Mouse (Mus musculus) left cerebral cortex, postnatal 14 days (tissue): ENCODE results near the gene Grm5. TPM values are rescaled to one million over a fixed set of nuclear protein-coding genes. Genes with fewer than 3 reads are reported as not detected.

Experiments used
- DNase-seq, 2 experiments: peaks; one replicate each; pipeline ENCODE4 v3.0.0; 2021 to 2022; ENCODE audit warnings: low spot score in 2 of 2, mixed read lengths in 1 of 2
- intact Hi-C: fragments of 180-260 bp; cut with DNase I; formaldehyde crosslinking; loops from one replicate; pipeline ENCODE4 v1.15.1; 2025
- long read RNA-seq, 2 experiments: library from polyadenylated mRNA; stranded (forward); transcript quantifications; one replicate each; pipeline ENCODE4 v2.0.0; 2021
- total RNA-seq, 2 experiments: library from RNA; stranded (reverse); gene quantifications; 2 replicates each; pipeline ENCODE4 v1.2.3; 2021

Grm5 gene
- 100 to 1,000 TPM; 196 to 198 TPM for total RNA-seq
- long read RNA-seq, experiment 1, partial matches to known transcripts: 28 of 30 reads
- long read RNA-seq, experiment 1, other reads (novel, unspliced or antisense): 2 of 30 reads
- long read RNA-seq, experiment 2, full-length matches to known transcripts: 1 of 14 reads
- long read RNA-seq, experiment 2, partial matches to known transcripts: 12 of 14 reads
- long read RNA-seq, experiment 2, other reads (novel, unspliced or antisense): 1 of 14 reads

DNA sequence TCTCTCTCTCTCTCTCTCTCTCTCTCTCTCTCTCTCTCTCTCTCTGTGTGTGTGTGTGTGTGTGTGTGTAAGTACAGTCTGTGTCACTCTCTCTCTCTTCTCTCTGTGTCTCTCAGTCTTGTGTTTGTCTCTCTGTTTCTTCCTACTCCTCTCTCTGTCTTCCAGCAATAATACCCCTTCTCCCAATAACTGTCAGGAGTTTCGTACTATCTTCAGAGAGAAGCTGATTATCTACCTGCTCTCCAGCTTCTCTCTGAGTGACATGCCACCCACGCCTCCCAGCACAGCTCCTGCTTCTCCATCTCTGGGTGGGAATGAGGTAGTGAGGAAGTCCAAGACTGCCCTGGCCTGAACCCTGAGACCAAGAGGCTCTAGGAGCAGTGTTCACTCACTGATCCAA lies at the start of gene Grm5:
TSS of gene Grm5 (plus strand) at position 301 of the 400 bp plus-strand sequence.
- no peak for DNase-seq
- intact Hi-C loops: loop anchor here (10.0 kb wide), 3 partner anchors 621 to 1451 kb away; no protein-coding TSS in a partner anchor

DNA sequence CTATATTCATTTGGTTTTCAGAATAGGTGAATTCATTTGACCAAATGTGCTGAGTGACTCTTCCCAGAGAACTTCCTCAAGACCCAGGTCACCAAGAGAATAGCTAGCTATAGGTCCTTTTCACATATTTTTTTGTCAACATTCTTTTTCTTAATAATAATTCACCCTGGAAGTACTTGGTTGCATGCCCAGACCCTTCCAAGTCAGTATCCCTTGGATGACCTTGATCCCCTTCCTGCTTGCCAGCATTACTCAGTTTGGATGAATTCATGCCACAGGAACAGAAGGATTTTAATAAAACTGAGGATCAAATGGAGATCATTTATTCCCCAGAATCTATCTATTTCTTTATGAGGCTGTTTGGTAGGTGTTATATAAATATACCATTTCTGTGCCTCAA lies 44.9 kb upstream of the Grm5 start:
- DNase-seq: no peak
- intact Hi-C loops: no loop called here

DNA sequence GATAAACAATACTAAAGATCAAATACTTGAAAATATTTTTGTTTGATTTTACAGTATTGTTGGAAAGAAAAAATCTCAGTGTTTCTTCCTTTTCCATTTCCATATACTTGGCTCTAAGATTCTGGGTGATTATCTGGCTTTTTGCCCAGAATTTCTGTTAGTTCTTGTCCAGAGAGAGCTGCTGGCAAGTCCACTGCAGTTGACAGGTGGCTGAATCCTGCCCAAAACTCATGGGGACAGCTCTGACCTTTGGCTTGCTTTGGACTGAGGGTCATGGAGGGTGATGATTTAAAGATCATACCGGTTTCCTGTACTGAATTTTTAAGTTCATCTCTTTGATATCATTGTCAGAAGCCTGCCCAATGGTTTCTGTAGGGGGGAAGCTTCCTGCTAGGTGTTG lies 18.7 kb upstream of the Grm5 start:
- intact Hi-C loops: no loop called here
- no peak for DNase-seq

DNA sequence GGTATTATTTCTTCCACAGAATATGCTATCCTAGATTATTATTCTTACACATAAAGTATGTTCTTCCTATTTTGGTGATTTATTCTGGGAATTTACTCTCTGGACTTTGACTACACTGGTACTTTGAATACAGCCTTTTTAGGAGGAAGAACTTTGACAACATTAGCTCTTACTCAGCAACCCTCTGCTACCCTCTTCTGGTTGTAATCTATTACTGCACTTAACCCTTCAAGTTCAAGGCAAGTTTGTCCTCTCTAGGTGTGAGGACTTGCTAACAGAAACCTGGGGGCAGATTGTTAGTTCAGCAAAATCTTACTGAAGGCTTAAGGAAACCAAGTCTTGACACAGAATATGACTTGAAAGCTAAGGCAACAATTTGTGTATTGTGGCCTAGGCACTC lies 17.5 kb upstream of the Grm5 start:
- peak; percentile 43 to 50 for DNase-seq
- intact Hi-C loops: loop anchor here (2.0 kb wide), 1 partner anchor 454 kb away; no protein-coding TSS in a partner anchor

DNA sequence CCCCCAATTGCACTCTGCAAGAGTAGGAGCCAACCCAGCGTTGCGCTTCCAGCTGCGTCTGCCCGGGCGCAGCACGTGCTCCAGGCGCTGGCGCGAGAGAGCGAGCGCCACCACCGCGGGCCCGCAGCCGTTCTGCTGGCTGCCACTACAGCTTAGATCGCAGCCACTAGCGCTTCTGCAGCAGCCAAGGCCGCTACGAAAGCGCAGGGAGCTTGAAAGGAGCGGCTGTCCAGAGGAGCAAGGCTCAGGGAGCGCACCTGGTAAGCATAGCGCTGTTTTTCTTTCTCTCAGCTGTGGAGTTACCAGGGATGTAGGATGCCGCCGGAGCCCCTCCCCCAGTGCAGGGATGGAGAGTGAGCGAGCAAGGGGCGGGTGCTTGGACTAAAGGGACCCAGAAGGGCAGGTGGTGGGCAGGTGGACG lies 323 bp downstream of the Grm5 start:
- intact Hi-C loops: loop anchor here (10.0 kb wide), 3 partner anchors 621 to 1451 kb away; no protein-coding TSS in a partner anchor
- DNase-seq: peak; percentile 73

DNA sequence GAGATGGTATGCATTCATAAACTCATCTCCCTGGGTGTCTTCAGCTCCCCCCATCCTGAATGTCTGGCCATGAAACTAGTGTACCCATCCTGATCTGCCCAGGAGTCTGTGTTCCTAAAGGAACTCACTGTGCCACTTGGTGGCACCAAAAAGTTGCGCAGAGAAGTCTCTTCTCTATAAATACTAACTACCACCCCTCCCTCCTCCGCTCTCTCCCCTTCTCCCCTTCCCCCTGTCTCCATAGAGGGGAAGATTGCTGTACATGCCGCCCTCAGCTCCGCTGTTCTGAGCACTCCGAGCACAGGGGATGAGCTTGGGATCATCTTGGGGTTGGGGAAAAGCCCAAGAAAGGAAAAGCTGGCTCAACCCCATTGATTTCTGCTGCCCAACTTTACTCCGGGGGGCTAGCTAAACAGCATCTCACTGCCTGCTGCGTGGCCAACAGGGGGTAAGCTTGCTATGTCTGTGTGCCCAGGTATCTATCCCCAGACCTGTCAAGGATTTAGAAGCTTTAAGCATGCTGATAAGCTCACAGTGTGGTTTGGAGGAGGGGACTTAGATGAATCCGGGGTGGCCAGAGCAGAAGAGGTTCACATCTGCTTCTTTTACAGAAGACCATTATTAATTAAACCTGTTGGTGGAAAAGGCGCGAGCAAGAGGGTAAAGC lies 2.4 kb downstream of the Grm5 start:
- peak; percentile 75 to 84 for DNase-seq
- intact Hi-C loops: loop anchor here (1.0 to 10.0 kb wide), 5 partner anchors 341 to 1448 kb away; no protein-coding TSS in a partner anchor

DNA sequence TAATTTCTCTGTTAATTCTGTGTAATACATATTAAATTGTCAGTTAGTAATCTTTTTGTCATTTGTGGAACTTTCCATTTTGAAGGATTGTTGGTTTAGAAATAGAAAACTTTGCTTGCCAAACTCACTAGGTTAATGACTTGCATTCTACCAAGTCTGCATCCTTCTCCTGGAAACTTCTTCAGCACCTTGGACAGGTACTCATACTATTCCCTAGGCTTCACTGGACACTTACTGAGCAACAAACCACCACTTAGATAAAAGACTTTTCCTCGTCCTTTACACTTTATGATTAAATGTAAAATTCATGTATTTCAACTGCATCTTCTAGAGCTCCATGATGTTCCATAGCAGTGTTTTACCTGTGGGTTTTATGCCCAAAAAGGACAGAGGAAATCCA lies 4.0 kb downstream of the Grm5 start:
- intact Hi-C loops: loop anchor here (5.0 to 10.0 kb wide), 4 partner anchors 339 to 1447 kb away; no protein-coding TSS in a partner anchor
- DNase-seq: no peak

DNA sequence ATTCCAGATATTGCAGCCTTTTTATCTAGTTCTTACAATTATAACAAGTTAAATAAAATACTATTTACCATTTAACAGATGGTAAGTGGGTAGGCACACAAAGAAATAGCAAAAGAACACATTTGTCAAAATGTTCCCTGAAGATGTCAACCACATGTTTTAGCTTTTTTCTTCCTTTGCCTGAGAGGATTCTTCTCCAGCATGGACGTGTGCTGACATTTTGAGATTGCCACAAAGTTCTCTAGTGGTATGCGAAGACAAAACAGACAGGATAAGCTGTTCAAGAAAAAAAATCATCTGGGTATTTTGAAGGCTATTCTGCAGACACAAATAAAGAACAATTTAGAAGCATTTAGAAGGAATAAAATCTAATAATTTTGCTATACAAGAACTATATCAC lies 42.3 kb downstream of the Grm5 start:
- DNase-seq: no peak
- intact Hi-C loops: no loop called here

DNA sequence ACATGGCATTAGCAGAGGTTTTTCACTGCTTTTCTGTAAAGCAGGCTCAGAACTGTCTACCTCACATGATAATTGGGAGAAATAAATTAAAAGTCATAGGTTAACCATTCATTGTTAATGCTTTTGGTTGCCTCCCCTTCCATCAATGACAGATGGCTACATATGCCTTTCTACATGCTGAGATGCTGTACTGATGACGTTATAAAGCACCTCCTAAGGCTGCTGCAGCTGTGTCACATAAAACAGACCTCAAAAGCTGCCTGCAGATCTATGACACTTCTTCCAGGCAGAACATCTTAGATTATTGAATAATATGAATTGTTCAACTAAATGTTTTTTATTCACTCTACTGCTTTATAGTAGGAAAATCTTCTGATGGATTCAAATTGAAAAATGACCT lies 51.6 kb downstream of the Grm5 start:
- intact Hi-C loops: no loop called here
- DNase-seq: no peak

DNA sequence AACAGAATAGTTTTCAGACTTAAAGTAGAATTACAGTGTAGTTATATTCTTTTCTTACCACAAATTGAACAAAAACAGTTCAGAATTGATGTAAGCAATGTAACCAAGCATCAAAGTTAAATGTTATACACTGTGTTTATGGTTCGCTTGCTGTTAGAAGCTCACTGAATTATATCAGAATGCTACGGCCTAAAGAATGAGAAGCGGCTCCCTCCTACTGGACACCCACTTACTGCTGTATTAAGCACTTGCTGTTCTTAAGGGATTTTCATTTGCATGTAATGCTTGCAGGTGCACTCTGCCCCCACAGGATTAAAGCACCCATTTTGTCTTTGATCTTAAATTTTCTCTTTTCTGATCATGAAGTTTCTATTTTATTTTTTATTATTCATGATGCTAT lies 66.6 kb downstream of the Grm5 start:
- intact Hi-C loops: no loop called here
- no peak for DNase-seq

DNA sequence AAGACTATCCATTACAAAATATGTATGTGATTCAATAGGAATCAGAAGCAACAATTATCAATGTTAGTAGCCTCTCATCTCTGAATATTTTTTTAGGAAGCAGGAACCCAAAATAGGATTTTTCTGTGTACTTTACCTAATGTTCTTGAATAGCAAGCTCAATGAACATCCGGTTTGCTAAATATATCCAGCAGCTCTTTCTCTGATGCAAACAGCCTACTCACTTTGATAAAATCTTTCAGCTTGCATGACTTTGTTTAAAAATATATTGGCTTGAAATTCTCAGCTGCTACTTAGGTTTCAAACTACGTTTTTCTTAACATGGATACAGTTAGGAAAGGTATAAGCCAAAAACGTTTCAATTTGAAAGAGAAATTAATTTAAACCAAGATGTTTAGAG lies 77.8 kb downstream of the Grm5 start:
- peak in 1 of 2 experiments; percentile 18 for DNase-seq
- intact Hi-C loops: no loop called here

DNA sequence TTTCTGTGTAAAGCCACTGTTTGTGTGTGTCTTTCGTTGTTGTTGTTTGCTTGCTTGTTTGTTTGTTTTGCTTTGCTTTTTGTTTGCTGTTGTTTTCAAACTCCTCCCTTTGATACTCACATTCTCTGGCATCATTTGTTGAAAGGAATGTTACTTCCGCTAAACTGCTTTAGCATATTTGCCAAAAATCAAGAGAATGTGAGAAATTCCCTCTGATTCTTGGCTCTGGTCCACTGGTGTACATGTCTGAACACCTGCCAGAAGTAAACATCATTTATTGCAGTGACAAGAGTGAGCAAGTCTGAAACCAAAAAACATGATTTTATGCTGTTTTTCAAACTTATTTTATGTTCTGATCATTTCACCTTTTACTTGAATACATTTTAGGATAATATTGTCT lies 80.1 kb downstream of the Grm5 start:
- DNase-seq: no peak
- intact Hi-C loops: no loop called here

DNA sequence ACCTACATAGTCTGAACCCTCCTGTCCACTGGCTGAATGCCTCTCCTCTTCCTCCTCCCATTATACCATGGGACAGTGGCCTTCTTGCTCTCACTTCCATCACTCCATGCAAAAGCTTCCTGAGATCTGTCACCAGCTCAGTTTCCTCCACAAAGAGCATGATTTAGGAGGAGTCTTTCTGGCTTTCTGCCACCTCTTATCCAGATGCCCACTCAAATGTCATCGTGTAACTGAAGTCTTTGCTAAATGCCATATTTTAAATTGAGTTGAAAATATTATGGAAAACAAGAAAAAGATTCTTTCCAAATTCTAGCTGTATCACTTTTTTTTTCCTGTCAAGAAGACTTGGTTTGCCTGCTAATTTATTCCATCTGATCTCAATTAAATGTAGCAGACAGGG lies 132.4 kb downstream of the Grm5 start:
- DNase-seq: peak; percentile 23 to 48
- intact Hi-C loops: no loop called here

DNA sequence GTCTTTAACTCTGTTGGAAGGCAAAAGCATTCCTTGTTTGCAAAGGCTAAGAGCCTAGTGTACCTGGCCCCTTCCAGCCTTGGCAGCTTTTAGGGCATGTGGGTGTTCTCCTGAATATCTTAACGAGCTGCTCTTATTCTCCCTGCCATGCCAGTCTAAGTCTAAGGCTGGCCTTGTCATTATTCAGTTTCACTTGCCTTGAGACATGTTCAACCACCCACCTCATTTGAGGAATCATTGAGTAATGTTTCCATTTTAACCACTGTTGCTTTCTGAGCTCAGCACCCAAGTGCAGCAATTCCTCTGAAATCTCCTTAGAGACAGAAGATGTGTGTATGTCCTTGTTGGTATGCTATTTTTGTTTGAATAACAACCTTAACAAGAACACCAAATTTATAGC lies 134.7 kb downstream of the Grm5 start:
- intact Hi-C loops: no loop called here
- peak in 1 of 2 experiments; percentile 52 for DNase-seq

DNA sequence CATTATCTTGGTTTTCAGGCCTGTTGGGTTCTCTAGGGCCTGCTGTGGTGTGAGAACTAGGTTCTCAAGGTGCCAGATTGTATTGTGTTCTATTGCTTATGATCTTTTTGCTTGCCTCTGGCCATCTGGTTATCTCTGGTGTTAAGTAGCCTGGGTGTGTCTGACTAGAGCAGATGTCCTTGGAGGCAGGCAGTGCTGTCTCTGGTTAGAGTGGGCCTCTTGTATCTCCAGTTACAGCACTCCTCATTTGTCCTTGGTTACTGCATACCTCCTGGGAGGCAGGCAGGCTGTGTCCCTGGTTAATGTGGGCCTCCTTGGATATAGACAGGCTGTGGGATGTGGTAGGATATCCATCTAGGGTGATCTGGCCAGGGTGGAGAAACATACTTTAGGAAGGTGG lies 150.5 kb downstream of the Grm5 start:
- no peak for DNase-seq
- intact Hi-C loops: no loop called here

DNA sequence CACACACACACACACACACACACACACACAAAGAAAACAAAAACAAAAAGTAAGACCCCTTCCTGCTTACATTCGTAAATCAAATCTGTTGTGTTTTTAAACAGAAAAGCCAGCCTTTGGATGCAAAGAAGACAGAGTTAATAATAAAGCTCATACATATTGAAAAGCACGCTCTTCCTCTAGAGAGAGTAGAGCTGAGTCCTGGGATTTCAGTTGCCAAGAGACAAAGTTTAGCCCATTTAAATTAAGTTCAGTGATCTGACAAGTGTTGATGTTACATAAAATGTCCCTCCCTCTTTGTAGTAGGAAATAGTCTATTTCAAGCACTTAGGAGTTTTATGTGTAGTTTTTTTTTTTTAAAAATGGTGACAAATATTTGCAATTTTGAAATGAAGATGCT lies 178.0 kb downstream of the Grm5 start:
- no peak for DNase-seq
- intact Hi-C loops: no loop called here

DNA sequence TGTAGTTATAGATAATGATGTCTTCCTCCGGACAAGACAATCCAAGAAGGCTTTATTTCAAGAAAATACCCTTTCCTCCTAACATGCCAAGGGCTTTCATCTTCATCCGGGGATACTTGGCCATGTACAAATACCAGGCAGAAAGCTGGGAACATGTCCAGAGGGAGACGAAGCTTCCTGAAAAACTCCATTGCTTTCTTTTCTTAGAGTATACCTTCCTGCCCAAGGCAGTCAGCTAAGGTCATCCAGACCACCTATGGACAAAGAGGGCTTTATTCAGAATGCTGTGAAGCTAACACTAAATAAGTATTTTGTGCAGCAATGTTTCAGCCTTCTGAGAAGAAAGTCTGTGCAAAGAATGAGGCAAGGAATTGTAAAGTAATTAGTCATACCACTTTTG lies 178.4 kb downstream of the Grm5 start:
- intact Hi-C loops: no loop called here
- DNase-seq: no peak

DNA sequence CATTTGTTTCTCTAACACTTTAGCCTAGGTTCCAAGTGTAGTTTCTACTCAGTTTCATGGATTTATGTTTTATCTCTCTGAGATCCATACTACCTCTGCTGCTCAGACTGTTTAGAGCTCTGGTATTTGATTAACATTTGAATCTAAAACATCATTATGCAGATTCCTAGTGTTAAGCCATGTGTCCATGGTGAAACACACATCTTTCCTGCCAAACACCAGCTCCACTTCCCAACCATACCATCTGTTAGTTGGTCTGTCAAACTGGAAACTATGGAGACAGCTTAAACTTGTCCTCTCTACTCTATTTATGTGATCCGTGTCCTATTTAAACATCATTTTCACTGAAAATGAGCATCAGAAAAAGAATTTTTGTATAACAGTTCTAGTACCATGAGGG lies 203.6 kb downstream of the Grm5 start:
- peak; percentile 41 to 82 for DNase-seq
- intact Hi-C loops: no loop called here

DNA sequence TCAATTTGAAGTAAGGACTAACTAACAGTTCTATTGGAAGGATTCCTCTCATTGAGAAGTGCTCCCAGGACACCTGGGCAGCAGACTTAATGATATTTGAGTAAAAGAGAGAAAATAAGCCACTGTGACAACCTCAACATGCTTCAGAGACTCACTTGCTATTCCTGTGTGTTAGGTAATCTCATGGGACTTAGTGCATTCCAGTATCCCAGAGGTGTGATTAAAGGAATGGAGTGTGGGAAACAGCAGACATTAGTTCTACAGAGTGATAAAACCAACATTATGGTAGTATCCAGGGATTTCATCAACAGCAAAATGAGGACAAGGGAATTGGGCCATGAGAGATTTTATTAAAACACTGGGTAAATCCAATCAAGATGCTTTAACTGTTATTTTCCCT lies 205.0 kb downstream of the Grm5 start:
- intact Hi-C loops: no loop called here

DNA sequence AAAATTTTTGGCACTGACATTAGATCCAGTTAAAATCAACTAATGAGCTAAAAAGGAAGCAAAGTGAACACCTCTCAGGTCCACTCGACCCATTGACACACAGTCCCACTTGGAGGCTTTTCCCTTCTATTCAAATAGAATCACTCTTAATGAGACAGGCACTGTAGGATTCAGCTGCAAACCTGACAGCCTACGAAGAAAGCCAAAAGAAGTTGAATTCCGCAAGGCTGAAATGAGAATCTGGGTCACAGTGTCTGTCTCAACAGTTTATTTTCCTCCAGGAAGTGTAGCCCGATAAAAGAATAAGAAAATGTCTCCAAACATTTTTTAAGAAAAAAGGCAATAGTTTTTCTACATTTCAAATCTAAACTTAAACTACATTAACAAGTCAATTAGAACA lies 209.9 kb downstream of the Grm5 start:
- intact Hi-C loops: no loop called here
- DNase-seq: peak in 1 of 2 experiments; percentile 13

More for the DNA sequence above, 205.0 kb downstream of the Grm5 start:
- DNase-seq: no peak

DNA sequence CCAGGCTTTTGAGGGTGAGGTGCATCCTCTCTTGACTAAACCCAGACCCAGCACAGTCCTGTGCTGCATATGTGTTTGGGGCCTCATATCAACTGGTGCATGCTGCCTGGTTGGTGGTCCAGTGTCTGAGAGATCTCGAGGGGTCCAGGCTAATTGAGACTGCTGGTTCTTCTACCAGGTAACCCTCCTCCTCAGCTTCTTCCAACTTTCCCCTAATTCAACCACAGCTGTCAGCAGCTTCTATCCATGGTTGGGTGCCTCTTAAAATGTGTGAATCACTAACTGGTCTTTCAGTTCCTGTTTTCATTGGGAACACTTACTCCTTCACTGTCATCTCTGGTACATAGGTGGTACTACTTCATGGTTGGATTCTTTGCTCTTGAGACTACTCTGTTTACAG lies 240.9 kb downstream of the Grm5 start:
- intact Hi-C loops: no loop called here
- DNase-seq: no peak
